Mouse (Mus musculus) limb, embryonic 11.5 days (tissue): ENCODE data around the gene Cnnm1. TPM values are rescaled to one million over a fixed set of nuclear protein-coding genes. Genes with fewer than 3 reads are reported as not detected.
A peak's percentile ranks its signal among the peaks of the same experiment; 100 is the strongest.

Experiments used
- ATAC-seq: fragments of 200-750 bp; cut with Nextera tagmentation; 2 replicates; pipeline ENCODE4 v1.8.0; 2017; ENCODE audit warnings: low read depth; ENCODE audit not compliant: insufficient number of reproducible peaks, low FRiP score, low TSS enrichment
- DNase-seq: peaks from one replicate; pipeline ENCODE4 v3.0.0-alpha.2; 2015; ENCODE audit warnings: low spot score
- H3K27ac ChIP-seq: fragments of 300-500 bp; sonication (generic); replicated peaks from 2 replicates; pipeline ENCODE4 v1.5.1; 2014; ENCODE audit warnings: low read depth, mild to moderate bottlenecking, low read length
- H3K27me3 ChIP-seq: fragments of 300-500 bp; sonication (generic); 2 replicates; pipeline ENCODE4 v1.6.1; 2014; ENCODE audit warnings: mild to moderate bottlenecking, low read length, mixed read lengths; ENCODE audit not compliant: control insufficient read depth, insufficient read depth
- H3K36me3 ChIP-seq: fragments of 300-500 bp; sonication (generic); 2 replicates; pipeline ENCODE4 v1.6.1; 2014; ENCODE audit warnings: mild to moderate bottlenecking, low read length, moderate library complexity, mixed read lengths; ENCODE audit not compliant: control insufficient read depth, insufficient read depth
- H3K4me1 ChIP-seq: fragments of 300-500 bp; sonication (generic); 2 replicates; pipeline ENCODE4 v1.6.1; 2014; ENCODE audit warnings: low read length, mixed read lengths; ENCODE audit not compliant: control insufficient read depth, insufficient read depth
- H3K4me2 ChIP-seq: fragments of 300-500 bp; sonication (generic); 2 replicates; pipeline ENCODE4 v1.6.1; 2014; ENCODE audit warnings: low read depth, mild to moderate bottlenecking, moderate library complexity; ENCODE audit not compliant: severe bottlenecking
- H3K4me3 ChIP-seq: fragments of 300-500 bp; sonication (generic); 2 replicates; pipeline ENCODE4 v1.5.1; 2014; ENCODE audit warnings: low read depth, low read length
- H3K9ac ChIP-seq: fragments of 300-500 bp; sonication (generic); 2 replicates; pipeline ENCODE4 v1.6.1; 2014; ENCODE audit warnings: mild to moderate bottlenecking, low read length
- H3K9me3 ChIP-seq: fragments of 300-500 bp; sonication (generic); 2 replicates; pipeline ENCODE4 v1.6.1; 2016; ENCODE audit warnings: low read length; ENCODE audit not compliant: control insufficient read depth
- WGBS: fragments of 180-500 bp; shearing (Covaris S2); extraction: QIAGEN DNeasy Blood & Tissue Kit; methylation state at CpG from one replicate; pipeline ENCODE4 v1.1.7; 2014; 5-methylcytosine and 5-hydroxymethylcytosine counted together
- polyA plus RNA-seq: library from polyadenylated mRNA; unstranded; fragments of >200 nt; fragmentation: Nextera tagmentation; extraction: Ambion mirVana; gene quantifications from 2 replicates; pipeline ENCODE4 v1.2.1, GENCODE M21; 2014

The Cnnm1 gene
- polyA plus RNA-seq, 1 experiment from 2014 or later: 0.48 TPM

DNA sequence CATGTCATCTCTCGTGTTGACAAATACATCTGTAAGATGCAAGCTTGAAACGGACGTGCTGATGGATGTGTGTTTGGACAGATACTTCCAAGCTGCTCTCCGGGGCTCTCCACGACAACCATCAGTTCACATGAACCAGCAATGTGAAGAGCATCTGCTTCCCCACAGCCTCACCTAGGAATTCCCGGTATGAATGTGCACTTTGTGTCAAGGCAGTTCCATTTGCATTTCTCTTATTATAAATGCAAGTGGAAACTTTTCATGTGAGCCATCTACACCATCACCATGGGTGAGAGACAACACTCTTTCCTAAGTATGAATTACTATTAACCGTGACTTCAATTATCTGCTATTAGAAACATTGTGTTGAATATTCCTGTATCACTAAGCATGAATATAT is 77.6 kb downstream of the Cnnm1 start:
- Histone ChIP-seq H3K4me2 (no peak overlapping the region), H3K9me3 (no peaks in the 10 kb centered on the region), H3K4me1 (no peaks in the 10 kb centered on the region), H3K4me3 (no peak overlapping the region), H3K27ac (no peak overlapping the region), H3K9ac (no peak overlapping the region), H3K27me3 (no peaks in the 10 kb centered on the region), H3K36me3 (peaks cover 2% of the 10 kb centered on the region; the same call in 1 of the 2 replicates)
- DNase-seq (no peak), ATAC-seq (no peak)
- WGBS: 89% methylated on average over 7 of the region's 7 CpGs

DNA sequence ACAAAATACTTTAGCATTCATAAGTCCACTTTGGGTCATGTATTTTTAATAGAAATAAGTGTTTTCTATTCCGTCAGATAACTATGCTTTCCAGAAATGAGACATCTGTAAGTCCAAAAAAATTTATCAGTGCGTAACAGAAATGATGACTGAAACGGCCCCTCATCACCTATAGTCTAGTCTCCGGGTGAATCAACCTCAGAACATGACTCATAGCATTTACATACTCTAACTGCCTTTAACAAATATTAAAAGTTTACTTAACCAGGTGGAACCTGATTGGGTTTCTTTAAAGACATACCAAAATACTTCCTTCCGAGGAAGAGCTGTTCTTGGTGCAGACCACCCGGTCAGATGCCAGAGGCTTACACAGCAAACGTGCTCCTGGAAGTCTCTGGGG is 78.0 kb downstream of the Cnnm1 start:
- WGBS: 88% methylated on average over 7 of the region's 7 CpGs
- DNase-seq (no peak), ATAC-seq (no peak)
- Histone ChIP-seq H3K36me3 (peaks cover 2% of the 10 kb centered on the region; the same call in 1 of the 2 replicates), H3K27ac (no peak overlapping the region), H3K4me1 (no peaks in the 10 kb centered on the region), H3K4me2 (no peak overlapping the region), H3K9ac (no peak overlapping the region), H3K4me3 (no peak overlapping the region), H3K9me3 (no peaks in the 10 kb centered on the region), H3K27me3 (no peaks in the 10 kb centered on the region)

DNA sequence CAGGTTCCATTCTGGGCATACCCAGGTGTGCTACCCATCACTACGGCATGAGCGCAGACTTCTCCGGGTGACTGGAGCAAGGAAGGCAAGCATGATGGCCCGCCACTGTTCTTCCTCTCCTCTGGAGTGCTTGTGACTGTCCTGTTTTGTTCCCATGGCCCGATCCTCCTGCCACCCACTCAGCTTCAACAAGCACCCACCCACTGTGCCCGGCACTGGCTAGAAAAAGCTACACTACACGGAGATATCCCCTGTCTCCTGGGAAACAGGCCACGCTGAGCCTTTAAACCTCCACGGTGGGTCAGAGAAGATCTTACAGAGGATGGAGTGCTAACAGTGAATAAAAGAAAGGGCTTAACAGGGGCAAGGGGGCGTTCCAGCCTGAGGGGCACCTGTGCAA is 79.0 kb downstream of the Cnnm1 start:
- Histone ChIP-seq H3K9me3 (no peaks in the 10 kb centered on the region), H3K4me3 (no peak overlapping the region), H3K9ac (no peak overlapping the region), H3K27me3 (no peaks in the 10 kb centered on the region), H3K36me3 (no peaks in the 10 kb centered on the region; the same call in 1 of the 2 replicates), H3K27ac (no peak overlapping the region), H3K4me1 (no peaks in the 10 kb centered on the region; the same call in 1 of the 2 replicates), H3K4me2 (no peak overlapping the region)
- WGBS: 90% methylated on average over 10 of the region's 10 CpGs
- DNase-seq (no peak), ATAC-seq (no peak)

DNA sequence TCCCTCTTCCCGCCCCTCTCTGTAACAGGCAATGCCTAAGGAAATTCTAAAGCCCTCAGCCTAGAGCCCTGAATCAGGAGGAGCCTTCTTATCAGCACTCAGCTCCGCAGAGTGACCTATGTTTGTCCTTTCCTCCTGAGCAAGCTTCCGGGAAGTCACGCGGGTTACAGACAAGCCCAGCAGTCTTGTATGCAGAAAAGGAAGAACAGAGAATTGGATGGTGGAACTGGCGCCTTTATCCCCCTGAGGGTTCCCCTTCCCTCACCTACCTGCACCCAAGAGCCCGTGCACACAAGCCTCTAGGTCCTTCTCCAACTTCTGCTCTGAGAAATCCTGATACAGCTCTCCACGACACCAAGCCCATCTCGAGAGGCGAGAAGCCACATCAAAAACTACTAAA is 80.2 kb downstream of the Cnnm1 start:
- ATAC-seq (no peak), DNase-seq (no peak)
- H3K4me1 ChIP-seq: peaks cover 3% of the 10 kb centered on the region
- WGBS: 83% methylated on average over 9 of the region's 10 CpGs
- no peak overlapping the region for H3K27ac ChIP-seq
- no peak overlapping the region for H3K9ac ChIP-seq
- H3K9me3 ChIP-seq: no peaks in the 10 kb centered on the region
- no peaks in the 10 kb centered on the region; the same call in 1 of the 2 replicates for H3K36me3 ChIP-seq
- no peaks in the 10 kb centered on the region for H3K27me3 ChIP-seq
- H3K4me3 ChIP-seq: no peak overlapping the region
- no peak overlapping the region for H3K4me2 ChIP-seq

DNA sequence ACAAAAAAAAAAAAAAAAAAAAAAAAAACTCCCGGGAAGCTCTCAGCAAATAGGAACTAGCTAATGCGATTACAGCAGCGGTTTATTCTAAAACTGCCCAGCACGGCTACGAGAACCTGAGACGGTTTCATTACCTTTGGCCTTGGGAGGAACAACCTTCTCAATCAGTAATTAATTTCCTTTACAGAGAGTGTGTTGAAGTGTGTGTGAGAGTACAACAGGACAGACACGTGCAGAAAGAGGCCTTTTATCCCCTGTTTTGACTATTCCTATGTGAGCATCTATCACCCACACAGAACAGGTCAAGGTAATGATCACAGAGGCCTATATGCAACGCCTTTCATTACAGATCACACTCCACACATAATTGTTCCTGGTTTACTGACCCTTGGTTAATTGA is 81.1 kb downstream of the Cnnm1 start:
- Histone ChIP-seq H3K4me1 (peaks cover 3% of the 10 kb centered on the region), H3K27me3 (no peaks in the 10 kb centered on the region), H3K4me3 (no peak overlapping the region), H3K4me2 (no peak overlapping the region), H3K36me3 (no peaks in the 10 kb centered on the region), H3K9ac (no peak overlapping the region), H3K9me3 (no peaks in the 10 kb centered on the region), H3K27ac (no peak overlapping the region)
- no peak for ATAC-seq
- WGBS: 62% methylated on average over 8 of the region's 8 CpGs
- no peak for DNase-seq

DNA sequence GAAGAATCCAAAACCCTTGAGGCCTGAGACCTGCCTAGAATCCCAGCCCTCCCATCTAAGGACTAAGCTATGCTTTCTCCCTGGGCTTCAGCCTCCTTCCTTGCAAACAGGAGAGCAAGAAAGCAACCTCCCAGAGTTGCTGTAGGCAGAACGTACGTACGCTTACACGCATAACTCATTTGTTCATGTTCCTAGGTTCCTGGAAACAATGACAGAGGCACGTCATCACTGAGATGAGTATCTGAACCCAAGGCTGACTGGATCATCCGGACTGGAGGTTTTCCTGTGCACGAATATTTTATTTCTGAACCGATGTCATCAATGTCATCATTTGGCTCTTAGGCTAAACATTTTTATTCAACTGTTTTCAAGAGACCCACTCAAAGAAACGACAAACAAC is 81.8 kb downstream of the Cnnm1 start:
- ATAC-seq (no peak), DNase-seq (no peak)
- Histone ChIP-seq H3K9me3 (no peaks in the 10 kb centered on the region), H3K27ac (no peak overlapping the region), H3K27me3 (no peaks in the 10 kb centered on the region), H3K4me2 (no peak overlapping the region), H3K9ac (no peak overlapping the region), H3K36me3 (no peaks in the 10 kb centered on the region), H3K4me3 (no peak overlapping the region), H3K4me1 (peaks cover 3% of the 10 kb centered on the region)
- 91% methylated on average over 9 of the region's 9 CpGs for WGBS

DNA sequence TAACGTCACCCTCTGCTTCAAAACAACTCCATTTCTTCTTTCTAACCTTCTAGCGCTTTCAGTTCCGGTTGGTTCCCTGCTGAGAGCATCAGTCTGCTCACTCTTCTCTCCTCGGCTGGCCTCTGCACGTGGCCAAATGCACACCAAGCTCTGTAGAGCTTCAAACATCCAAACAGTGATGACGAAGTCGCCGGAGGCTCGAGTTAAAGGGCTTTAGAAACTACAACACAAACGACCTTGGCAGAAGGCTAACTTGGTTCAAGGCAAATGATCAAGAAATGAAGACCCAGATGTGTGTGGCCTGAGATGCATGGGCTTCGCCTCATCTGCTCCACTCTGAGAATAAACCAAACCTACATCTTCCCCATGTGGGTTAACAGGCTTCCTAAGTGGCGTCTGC is 83.3 kb downstream of the Cnnm1 start:
- Histone ChIP-seq H3K27ac (no peak overlapping the region), H3K9me3 (no peaks in the 10 kb centered on the region), H3K36me3 (no peaks in the 10 kb centered on the region), H3K27me3 (no peaks in the 10 kb centered on the region), H3K4me3 (peak overlapping the region; percentile 74), H3K4me2 (peak overlapping the region; percentile 59), H3K9ac (peak overlapping the region; percentile 71; the same call in 1 of the 2 replicates), H3K4me1 (peaks cover 3% of the 10 kb centered on the region)
- WGBS: 10% methylated on average over 12 of the region's 12 CpGs
- DNase-seq (peak; percentile 37), ATAC-seq (no peak)

DNA sequence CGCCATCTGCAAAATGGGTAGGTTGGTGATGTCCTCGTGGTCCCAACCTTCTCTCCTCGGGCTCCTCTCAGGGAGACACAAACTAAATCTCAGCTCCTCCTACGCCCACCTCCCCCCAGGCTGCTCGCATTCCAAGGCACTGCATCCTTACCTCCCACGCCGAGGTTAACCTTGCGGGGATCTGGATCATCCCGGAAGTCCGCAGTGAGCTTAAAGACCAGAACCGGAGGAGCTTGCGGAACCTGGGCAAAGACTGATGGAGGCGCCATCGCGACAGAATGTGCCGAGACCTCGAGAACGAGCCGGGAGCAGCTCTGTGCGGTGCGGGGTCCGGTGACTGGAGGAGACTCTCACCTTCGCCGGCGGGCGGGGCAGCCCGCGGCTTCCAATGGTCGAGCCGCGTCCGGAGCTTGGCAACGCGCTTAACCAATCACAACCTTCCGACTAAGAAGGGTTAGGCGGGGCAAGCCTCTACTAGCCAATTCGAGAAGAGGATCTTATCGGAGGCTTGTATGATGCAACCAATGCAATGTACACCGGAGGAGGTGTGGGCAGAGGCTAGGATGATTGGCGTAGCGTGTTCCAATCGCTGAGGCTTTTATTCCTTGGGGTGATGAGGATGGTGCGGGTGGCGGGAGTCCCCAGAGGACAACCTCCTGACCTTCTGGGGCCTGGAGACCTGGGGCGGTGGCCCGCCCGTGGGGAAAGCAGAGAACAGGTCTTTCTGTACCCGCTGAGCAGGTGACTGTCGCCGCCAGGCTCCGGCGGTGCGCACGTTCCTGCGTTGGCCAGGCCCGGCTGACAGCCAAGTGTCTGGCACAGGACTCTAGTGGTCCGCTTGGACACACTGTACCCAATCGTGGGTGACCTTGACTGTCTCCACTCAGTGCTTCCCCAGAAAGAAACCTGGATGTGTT is 84.2 kb downstream of the Cnnm1 start, which contains the start of gene Got1:
TSS of gene Got1 (minus strand) at position 419 of the 917 bp plus-strand sequence.
- peak; percentile 99 for ATAC-seq
- Histone ChIP-seq H3K9me3 (no peaks in the 10 kb centered on the region), H3K9ac (peak within 1 kb of the TSS; percentile 77), H3K27me3 (no peaks in the 10 kb centered on the region), H3K27ac (no peak within 1 kb of the TSS), H3K4me2 (peak within 1 kb of the TSS; percentile 79), H3K4me3 (peak within 1 kb of the TSS; percentile 74), H3K36me3 (no peaks in the 10 kb centered on the region), H3K4me1 (peaks cover 3% of the 10 kb centered on the region)
- under 1% methylated on average over 58 of the region's 58 CpGs for WGBS
- DNase-seq: peak; percentile 94
